Mouse (Mus musculus) liver, postnatal 0 days (tissue): ENCODE measurements around the gene Pou6f1. TPM values are rescaled to one million over a fixed set of nuclear protein-coding genes. Genes with fewer than 3 reads are reported as not detected.

Experiments
- ATAC-seq: fragments of 200-750 bp; cut with Nextera tagmentation; 2 replicates; pipeline ENCODE4 v1.8.0; 2017; ENCODE audit warnings: mild to moderate bottlenecking, moderate library complexity
- DNase-seq: peaks from one replicate; pipeline ENCODE4 v3.0.0-alpha.2; 2016
- H3K27ac ChIP-seq: fragments of 300-500 bp; sonication (generic); 2 replicates; pipeline ENCODE4 v1.5.1; 2014; ENCODE audit warnings: antibody characterized with exemption, moderate library complexity, mild to moderate bottlenecking, low read depth
- H3K27me3 ChIP-seq: fragments of 300-500 bp; sonication (generic); 2 replicates; pipeline ENCODE4 v1.6.1; 2014; ENCODE audit warnings: low read length, control low read depth, mixed read lengths; ENCODE audit not compliant: insufficient read depth
- H3K36me3 ChIP-seq: fragments of 300-500 bp; sonication (generic); replicated peaks from 2 replicates; pipeline ENCODE4 v1.6.1; 2014; ENCODE audit warnings: mild to moderate bottlenecking, control low read depth, low read length, moderate library complexity, mixed read lengths; ENCODE audit not compliant: insufficient read depth
- H3K4me1 ChIP-seq: fragments of 300-500 bp; sonication (generic); 2 replicates; pipeline ENCODE4 v1.6.1; 2014; ENCODE audit warnings: antibody characterized with exemption, mild to moderate bottlenecking, control low read depth; ENCODE audit not compliant: insufficient read depth
- H3K4me2 ChIP-seq: fragments of 300-500 bp; sonication (generic); 2 replicates; pipeline ENCODE4 v1.6.1; 2014; ENCODE audit warnings: low read depth, mild to moderate bottlenecking, low read length, moderate library complexity, mixed read lengths
- H3K4me3 ChIP-seq: fragments of 300-500 bp; sonication (generic); 2 replicates; pipeline ENCODE4 v1.5.1; 2014; ENCODE audit warnings: low read depth, low read length
- H3K9ac ChIP-seq: fragments of 300-500 bp; sonication (generic); replicated peaks from 2 replicates; pipeline ENCODE4 v1.6.1; 2014; ENCODE audit warnings: mild to moderate bottlenecking, moderate library complexity
- H3K9me3 ChIP-seq: fragments of 300-500 bp; sonication (generic); 2 replicates; pipeline ENCODE4 v1.6.1; 2016; ENCODE audit warnings: mild to moderate bottlenecking, control low read depth, low read length, mixed read lengths
- CTCF ChIP-seq: sonication (generic); IDR thresholded peaks from 2 replicates; pipeline ENCODE4 v1.5.1; 2016; ENCODE audit warnings: antibody characterized with exemption, low read depth
- EP300 ChIP-seq: IDR thresholded peaks from 2 replicates; pipeline ENCODE4 v1.6.1; 2016; ENCODE audit warnings: antibody characterized with exemption, low read depth, mild to moderate bottlenecking
- WGBS: fragments of 180-500 bp; shearing (Covaris S2); extraction: QIAGEN DNeasy Blood & Tissue Kit; methylation state at CpG from one replicate; pipeline ENCODE4 v1.1.7; 2014; ENCODE audit not compliant: insufficient replicate concordance; 5-methylcytosine and 5-hydroxymethylcytosine counted together
- polyA plus RNA-seq: library from polyadenylated mRNA; unstranded; fragments of >200 nt; fragmentation: Nextera tagmentation; extraction: Ambion mirVana; gene quantifications from 2 replicates; pipeline ENCODE4 v1.2.1, GENCODE M21; 2015

Pou6f1 gene
- polyA plus RNA-seq, 1 experiment from 2014 or later: 0.74 TPM

DNA sequence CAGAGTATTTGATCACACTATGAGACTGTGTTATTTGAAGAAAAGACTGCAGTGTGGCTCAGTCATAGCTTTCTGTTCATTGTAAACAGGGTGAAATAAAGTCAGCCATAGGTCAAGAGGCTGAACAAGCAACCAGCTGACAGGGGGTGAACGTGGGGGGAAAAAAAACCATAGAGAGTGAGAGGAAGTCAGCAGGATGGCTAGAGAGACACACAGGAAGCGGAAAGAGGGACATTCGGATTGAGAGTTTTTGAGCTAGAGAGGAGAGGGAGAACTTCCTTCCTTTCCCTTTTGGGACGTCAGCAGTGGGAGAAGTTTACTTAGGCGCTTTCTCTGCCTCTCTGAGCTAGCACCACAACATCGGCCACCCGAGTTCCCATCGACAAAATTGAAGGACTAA lies 9.3 kb downstream of the Pou6f1 start:
- Histone ChIP-seq H3K4me1 (no peaks in the 10 kb centered on the region), H3K4me3 (no peak overlapping the region), H3K27ac (no peak overlapping the region), H3K9ac (no peak overlapping the region), H3K4me2 (no peak overlapping the region), H3K27me3 (no peaks in the 10 kb centered on the region), H3K9me3 (no peaks in the 10 kb centered on the region), H3K36me3 (no peaks in the 10 kb centered on the region)
- DNase-seq (no peak), ATAC-seq (no peak)
- TF ChIP-seq EP300: no peak
- TF ChIP-seq CTCF: no peak
- WGBS: 46% methylated on average over 8 of the region's 8 CpGs

GRCm38 (mm10) chr15:100588297-100588696 lies 11.5 kb downstream of the Pou6f1 start:
- H3K4me2 ChIP-seq: no peak overlapping the region
- no peak overlapping the region for H3K4me3 ChIP-seq
- WGBS: 47% methylated on average over 6 of the region's 6 CpGs
- H3K4me1 ChIP-seq: no peaks in the 10 kb centered on the region
- no peaks in the 10 kb centered on the region for H3K27me3 ChIP-seq
- TF ChIP-seq EP300 (no peak), CTCF (no peak)
- no peaks in the 10 kb centered on the region for H3K36me3 ChIP-seq
- no peak overlapping the region for H3K27ac ChIP-seq
- no peak overlapping the region for H3K9ac ChIP-seq
- DNase-seq (no peak), ATAC-seq (no peak)
- H3K9me3 ChIP-seq: no peaks in the 10 kb centered on the region

- Histone ChIP-seq H3K4me2 (no peak overlapping the region), H3K4me3 (no peak overlapping the region), H3K27me3 (no peaks in the 10 kb centered on the region), H3K36me3 (no peaks in the 10 kb centered on the region), H3K9me3 (no peaks in the 10 kb centered on the region), H3K27ac (no peak overlapping the region), H3K9ac (no peak overlapping the region), H3K4me1 (no peaks in the 10 kb centered on the region)
- WGBS: 77% methylated on average over 4 of the region's 4 CpGs
- no peak for TF ChIP-seq EP300
- TF ChIP-seq CTCF: no peak
- ATAC-seq: no peak
- DNase-seq: no peak
These were observed 12.6 kb downstream of the Pou6f1 start for GRCm38 (mm10) chr15:100587166-100587565.

GRCm38 (mm10) chr15:100585931-100586330 lies 13.9 kb downstream of the Pou6f1 start:
- Histone ChIP-seq H3K27ac (no peak overlapping the region), H3K4me1 (no peaks in the 10 kb centered on the region), H3K4me2 (no peak overlapping the region), H3K4me3 (no peak overlapping the region), H3K36me3 (no peaks in the 10 kb centered on the region), H3K9me3 (no peaks in the 10 kb centered on the region), H3K27me3 (no peaks in the 10 kb centered on the region), H3K9ac (no peak overlapping the region)
- ATAC-seq (no peak), DNase-seq (no peak)
- WGBS: 87% methylated on average over 16 of the region's 16 CpGs
- TF ChIP-seq EP300 (no peak), CTCF (no peak)

DNA sequence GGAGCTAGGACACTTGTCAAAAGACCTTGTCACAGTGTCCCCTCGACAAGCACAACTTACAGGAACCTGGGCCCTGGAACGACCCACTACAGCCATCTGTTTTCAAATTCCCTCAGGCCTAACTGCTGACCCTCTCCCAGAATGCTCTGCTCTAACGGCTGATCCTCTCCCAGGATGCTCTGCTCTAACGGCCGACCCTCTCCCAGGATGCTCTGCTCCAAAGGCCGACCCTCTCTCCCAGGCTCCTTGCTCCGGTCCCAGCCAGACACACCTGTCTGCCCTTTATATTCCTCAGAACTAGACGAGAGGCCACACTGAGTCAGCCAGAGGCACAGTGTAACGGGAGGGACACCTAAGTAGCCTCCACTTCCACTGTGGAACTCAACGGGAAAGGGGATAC lies 19.7 kb downstream of the Pou6f1 start:
- Histone ChIP-seq H3K4me3 (no peak overlapping the region), H3K36me3 (no peaks in the 10 kb centered on the region), H3K4me2 (no peak overlapping the region), H3K9me3 (no peaks in the 10 kb centered on the region), H3K27ac (no peak overlapping the region), H3K4me1 (no peaks in the 10 kb centered on the region), H3K9ac (no peak overlapping the region), H3K27me3 (no peaks in the 10 kb centered on the region)
- TF ChIP-seq CTCF (no peak), EP300 (no peak)
- ATAC-seq (no peak), DNase-seq (no peak)
- 78% methylated on average over 10 of the region's 10 CpGs for WGBS

- Histone ChIP-seq H3K4me1 (no peaks in the 10 kb centered on the region), H3K36me3 (no peaks in the 10 kb centered on the region), H3K27me3 (no peaks in the 10 kb centered on the region), H3K9me3 (no peaks in the 10 kb centered on the region), H3K4me2 (no peak overlapping the region), H3K9ac (no peak overlapping the region), H3K27ac (no peak overlapping the region), H3K4me3 (no peak overlapping the region)
- WGBS: 75% methylated on average over 16 of the region's 16 CpGs
- no peak for TF ChIP-seq EP300
- no peak for TF ChIP-seq CTCF
- no peak for ATAC-seq
- no peak for DNase-seq
These were observed 21.8 kb downstream of the Pou6f1 start for GRCm38 (mm10) chr15:100577972-100578371.

DNA sequence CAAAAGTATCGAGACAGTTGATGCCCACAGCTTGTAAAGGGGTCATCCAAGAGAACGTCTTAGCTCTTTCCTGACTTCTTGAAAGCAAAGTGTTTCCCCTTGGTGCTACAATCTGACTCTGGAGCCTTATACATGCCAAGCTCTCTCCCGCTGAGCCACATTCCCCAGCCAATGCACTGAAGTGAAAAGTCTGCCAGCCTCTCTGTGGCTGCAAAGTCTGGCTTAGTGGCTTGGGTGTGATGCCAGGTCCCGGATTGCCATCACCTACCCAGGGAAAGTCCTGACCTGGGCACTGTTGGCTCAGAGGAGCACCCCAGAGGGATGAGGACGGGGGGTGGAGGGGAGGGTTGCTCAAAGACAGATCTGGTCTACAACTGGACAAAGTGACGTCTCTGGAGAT lies 23.0 kb downstream of the Pou6f1 start:
- no peaks in the 10 kb centered on the region for H3K36me3 ChIP-seq
- H3K27ac ChIP-seq: no peak overlapping the region
- H3K9me3 ChIP-seq: no peaks in the 10 kb centered on the region
- ATAC-seq (no peak), DNase-seq (no peak)
- no peaks in the 10 kb centered on the region for H3K4me1 ChIP-seq
- no peaks in the 10 kb centered on the region for H3K27me3 ChIP-seq
- no peak overlapping the region for H3K4me2 ChIP-seq
- no peak for TF ChIP-seq CTCF
- TF ChIP-seq EP300: no peak
- H3K9ac ChIP-seq: no peak overlapping the region
- H3K4me3 ChIP-seq: no peak overlapping the region
- WGBS: 66% methylated on average over 6 of the region's 6 CpGs
